Mouse (Mus musculus) small intestine, adult 2 months (tissue): ENCODE measurements around the gene Tmem212. TPM values are rescaled to one million over a fixed set of nuclear protein-coding genes. Genes with fewer than 3 reads are reported as not detected.
"Not testable (repeated sequence)": the region's sequence is repeated elsewhere in the genome, so short reads cannot be mapped to it uniquely, and the experiment has no call there.

Experiments used
- H3K27ac ChIP-seq: fragments of 200-500 bp; 2 replicates; pipeline ENCODE4 v1.5.1; 2012; ENCODE audit warnings: low read depth, low read length, control low read depth, inconsistent platforms; ENCODE audit not compliant: insufficient read depth
- H3K27me3 ChIP-seq: fragments of 200-500 bp; 2 replicates; pipeline ENCODE4 v1.6.1; 2012; ENCODE audit warnings: mild to moderate bottlenecking, moderate library complexity, low read length, inconsistent platforms; ENCODE audit not compliant: control insufficient read depth, insufficient read depth
- H3K36me3 ChIP-seq: fragments of 200-500 bp; 2 replicates; pipeline ENCODE4 v1.6.1; 2012; ENCODE audit warnings: mild to moderate bottlenecking, low read length, control low read depth, inconsistent platforms; ENCODE audit not compliant: control insufficient read depth, insufficient read depth
- H3K4me1 ChIP-seq: fragments of 200-500 bp; 2 replicates; pipeline ENCODE4 v1.6.1; 2012; ENCODE audit warnings: low read length, inconsistent platforms, mixed read lengths; ENCODE audit not compliant: control insufficient read depth, insufficient read depth, insufficient read length
- H3K4me3 ChIP-seq: fragments of 200-500 bp; 2 replicates; pipeline ENCODE4 v1.5.1; 2012; ENCODE audit warnings: low read depth, mild to moderate bottlenecking, control low read depth, inconsistent platforms, low read length, moderate library complexity
- CTCF ChIP-seq: fragments of 200-500 bp; IDR thresholded peaks from 2 replicates; pipeline ENCODE4 v1.5.1; 2012; ENCODE audit warnings: low read depth, mild to moderate bottlenecking, control low read depth, inconsistent platforms, low read length, moderate library complexity, mixed read lengths; ENCODE audit not compliant: insufficient replicate concordance, insufficient read length; ENCODE audit errors: extremely low read depth
- POLR2A ChIP-seq: fragments of 200-500 bp; IDR thresholded peaks from 2 replicates; pipeline ENCODE4 v1.6.1; 2012; ENCODE audit warnings: low read depth, mild to moderate bottlenecking, control low read depth, inconsistent platforms, low read length, moderate library complexity
- WGBS: fragments of 180-500 bp; shearing (Covaris S2); methylation state at CpG from one replicate; pipeline ENCODE4 v1.1.7; 2018; 5-methylcytosine and 5-hydroxymethylcytosine counted together
- polyA plus RNA-seq: library from polyadenylated mRNA; depleted of rRNA; stranded (reverse); fragments of >200 nt; gene quantifications from 2 replicates; pipeline ENCODE4 v1.2.3, GENCODE M21; 2012; rRNA removed

Gene Tmem212
- polyA plus RNA-seq = not detected in 2 replicates

GRCm38 (mm10) chr3:27896318-27896892 is at the start of gene Tmem212:
Gene Tmem212 (minus strand): TSS chr3:27896368.
- Histone ChIP-seq H3K4me1 (peaks cover 10% of the 10 kb centered on the region), H3K27ac (no peak within 1 kb of the TSS), H3K27me3 (no peaks in the 10 kb centered on the region), H3K36me3 (no peaks in the 10 kb centered on the region), H3K4me3 (no peak within 1 kb of the TSS)
- no peak for TF ChIP-seq CTCF
- TF ChIP-seq POLR2A = no peak
- WGBS = 79% methylated on average over 8 of the region's 8 CpGs

GRCm38 (mm10) chr3:27945397-27945796 is 49.2 kb upstream of the Tmem212 start:
- not testable (repeated sequence) for H3K27me3 ChIP-seq, H3K4me1 ChIP-seq, H3K36me3 ChIP-seq, H3K4me3 ChIP-seq, H3K27ac ChIP-seq
- 64% methylated on average over 2 of the region's 2 CpGs for WGBS

DNA sequence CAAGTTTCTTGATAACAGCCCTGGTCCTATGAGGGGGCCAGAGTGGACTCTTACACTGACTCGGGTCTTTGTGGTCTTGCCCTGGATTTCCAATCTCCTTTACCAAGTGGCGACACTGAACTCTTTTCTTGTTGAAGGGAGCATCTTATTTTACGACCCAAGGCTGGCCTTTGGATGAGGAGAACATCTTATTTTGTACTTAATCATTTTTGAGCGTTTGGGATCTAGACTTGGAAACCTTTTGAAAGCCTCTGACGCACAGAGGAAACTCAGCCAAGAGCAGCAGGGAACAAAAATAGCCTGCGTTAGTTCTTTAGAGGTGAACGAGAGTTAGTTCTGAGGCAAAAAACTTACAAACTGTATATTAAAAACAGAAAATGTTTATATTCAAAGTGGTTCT is 46.8 kb upstream of the Tmem212 start:
- H3K4me3 ChIP-seq = no peak overlapping the region
- H3K27ac ChIP-seq = peak overlapping the region; percentile 40
- TF ChIP-seq CTCF = no peak
- no peak for TF ChIP-seq POLR2A
- WGBS = 80% methylated on average over 7 of the region's 7 CpGs
- H3K4me1 ChIP-seq = 0 out of 2 replicates have a peak, but pooled peaks cover 2% of the 10 kb centered on the region
- no peaks in the 10 kb centered on the region for H3K36me3 ChIP-seq
- H3K27me3 ChIP-seq = no peaks in the 10 kb centered on the region; the same call in 1 of the 2 replicates

DNA sequence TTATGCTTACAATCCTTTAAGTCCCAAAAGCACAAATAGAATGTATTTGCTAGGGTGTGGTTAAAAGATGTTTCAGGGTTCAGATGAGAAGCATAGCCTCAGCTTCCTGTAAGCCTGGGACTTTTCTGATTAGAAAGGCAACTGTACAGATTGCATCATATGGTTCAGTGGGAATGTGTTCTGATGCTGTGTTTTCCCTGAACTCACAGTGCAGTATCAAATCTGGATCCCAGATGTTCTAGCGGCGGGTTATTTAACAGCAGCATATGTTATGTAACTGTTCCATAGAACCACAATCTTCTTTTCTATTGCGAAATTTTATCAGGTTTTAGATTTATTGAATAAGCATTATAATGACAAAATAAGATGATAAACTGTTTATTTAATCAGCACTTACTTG is 45.5 kb upstream of the Tmem212 start:
- Histone ChIP-seq H3K4me1 (0 out of 2 replicates have a peak, but pooled peaks cover 2% of the 10 kb centered on the region), H3K27me3 (no peaks in the 10 kb centered on the region), H3K27ac (no peak overlapping the region), H3K4me3 (no peak overlapping the region), H3K36me3 (no peaks in the 10 kb centered on the region)
- no peak for TF ChIP-seq POLR2A
- 69% methylated on average over 3 of the region's 3 CpGs for WGBS

GRCm38 (mm10) chr3:27938381-27939323 is 42.5 kb upstream of the Tmem212 start, which contains the start of gene Pld1:
Gene Pld1 (plus strand): TSS chr3:27938695.
- Histone ChIP-seq H3K4me3 (peak within 1 kb of the TSS; percentile 85), H3K36me3 (no peaks in the 10 kb centered on the region), H3K27me3 (no peaks in the 10 kb centered on the region), H3K4me1 (0 out of 2 replicates have a peak, but pooled peaks cover 2% of the 10 kb centered on the region), H3K27ac (peak within 1 kb of the TSS; percentile 86)
- 1% methylated on average over 68 of the region's 68 CpGs for WGBS
- TF ChIP-seq CTCF = no peak
- peak; percentile 55 for TF ChIP-seq POLR2A

DNA sequence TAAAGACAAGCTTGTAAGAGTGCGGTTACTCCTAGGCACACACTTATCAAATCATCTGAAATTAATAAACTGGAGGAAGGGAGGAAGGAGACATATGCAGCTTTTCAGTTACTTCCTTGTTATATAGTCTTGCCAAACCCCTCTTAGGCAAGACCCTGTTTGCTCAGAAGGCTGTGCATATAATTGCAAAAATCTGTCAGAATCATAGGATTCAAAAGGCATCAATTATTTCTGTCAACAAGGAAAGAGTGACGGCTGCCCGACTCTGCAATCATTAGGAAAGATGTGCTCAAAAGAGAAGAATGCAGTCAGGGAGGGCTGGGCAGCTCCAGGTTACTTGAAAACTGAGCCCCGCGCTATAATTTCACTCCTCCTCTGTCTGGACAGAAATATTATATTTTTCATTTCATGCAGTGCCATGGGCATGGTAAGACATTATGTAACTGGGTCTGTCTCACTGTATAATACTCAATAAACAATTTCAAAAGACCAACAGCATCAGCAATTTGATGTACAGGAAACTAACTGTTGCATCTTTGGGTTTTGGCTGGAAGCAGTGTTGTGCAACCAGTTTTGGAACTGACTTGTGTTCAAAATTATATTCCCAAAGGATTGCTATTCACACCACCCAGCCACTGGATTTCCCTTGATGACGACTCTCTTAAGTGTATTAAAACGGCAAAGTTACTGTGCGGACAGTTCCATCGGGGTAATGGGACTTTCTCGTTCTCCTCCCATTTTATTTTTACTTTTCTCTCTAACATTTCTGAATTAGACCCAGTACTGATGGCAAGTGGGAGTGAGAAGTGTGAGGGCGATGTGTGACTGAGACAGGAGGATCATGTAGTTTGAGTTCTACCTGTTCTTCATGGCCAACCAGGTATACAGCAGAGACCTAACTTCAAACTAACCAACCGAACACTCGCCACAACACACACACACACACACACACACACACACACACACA is 41.3 kb upstream of the Tmem212 start:
- 78% methylated on average over 13 of the region's 13 CpGs for WGBS

DNA sequence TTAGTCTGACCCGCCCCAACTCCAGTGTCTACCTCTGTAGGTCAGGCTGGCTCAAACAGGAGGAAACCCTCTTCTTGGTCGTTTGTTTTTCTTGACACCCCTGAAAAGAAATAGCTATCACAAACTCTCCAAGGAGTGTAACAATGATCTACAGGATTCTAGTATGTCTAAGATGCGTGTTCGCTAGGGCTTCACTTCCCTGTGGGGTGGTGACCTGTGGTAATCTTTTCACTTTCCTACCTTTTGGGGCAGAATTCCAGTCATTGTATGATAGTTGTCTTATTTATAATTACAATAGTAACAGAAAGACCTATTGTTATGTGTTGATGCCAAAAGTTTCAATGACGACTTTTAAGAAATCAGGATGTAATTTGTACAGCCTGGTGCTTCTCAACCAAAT is 40.6 kb upstream of the Tmem212 start:
- no peaks in the 10 kb centered on the region for H3K36me3 ChIP-seq
- TF ChIP-seq POLR2A (no peak), CTCF (no peak)
- H3K27me3 ChIP-seq = no peaks in the 10 kb centered on the region
- H3K4me3 ChIP-seq = no peak overlapping the region
- 0 out of 2 replicates have a peak, but pooled peaks cover 2% of the 10 kb centered on the region for H3K4me1 ChIP-seq
- WGBS = 80% methylated on average over 5 of the region's 5 CpGs
- H3K27ac ChIP-seq = no peak overlapping the region

More for the DNA sequence above, 41.3 kb upstream of the Tmem212 start:
- TF ChIP-seq CTCF = no peak
- no peak for TF ChIP-seq POLR2A
- Histone ChIP-seq H3K36me3 (no peaks in the 10 kb centered on the region), H3K27ac (peak overlapping the region; percentile 86), H3K27me3 (no peaks in the 10 kb centered on the region), H3K4me3 (peak overlapping the region; percentile 85; the same call in 1 of the 2 replicates), H3K4me1 (0 out of 2 replicates have a peak, but pooled peaks cover 2% of the 10 kb centered on the region)
